Mouse (Mus musculus) C2C12 (cell line): ENCODE results near the gene Spsb4.

Source experiments
- CEBPB ChIP-seq: IDR thresholded peaks from one replicate; pipeline ENCODE4 v1.6.1; 2011; ENCODE audit warnings: low read depth, mild to moderate bottlenecking, control low read depth, moderate library complexity
- CTCF ChIP-seq: IDR thresholded peaks from one replicate; pipeline ENCODE4 v1.5.1; 2011; ENCODE audit not compliant: control insufficient read depth, insufficient read depth, insufficient read length
- MAX ChIP-seq: IDR thresholded peaks from one replicate; pipeline ENCODE4 v1.6.1; 2011; ENCODE audit warnings: mild to moderate bottlenecking, control low read depth
- MYOD1 ChIP-seq: IDR thresholded peaks from one replicate; pipeline ENCODE4 v1.6.1; 2011; ENCODE audit warnings: low read depth; ENCODE audit not compliant: control insufficient read depth, insufficient read length
- MYOG ChIP-seq: IDR thresholded peaks from one replicate; pipeline ENCODE4 v1.6.1; 2011; ENCODE audit not compliant: control insufficient read depth, insufficient read length; ENCODE audit errors: extremely low read depth

- TF ChIP-seq CTCF = no peak
- TF ChIP-seq MYOG = no peak
- no peak for TF ChIP-seq CEBPB
- TF ChIP-seq MAX = no peak
- no peak for TF ChIP-seq MYOD1
Measured at GRCm38 (mm10) chr9:96973091-96973490, 45.6 kb downstream of the Spsb4 start.
